Mouse (Mus musculus): Measurements from ENCODE around the gene Rbp3. TPM values are rescaled to one million over a fixed set of nuclear protein-coding genes. Genes with fewer than 3 reads are reported as not detected.

Rbp3 gene
- total RNA-seq, 1 experiment from 2014 or later: not detected

- ATAC-seq (replicated peaks; ENCODE audit: low read depth, poor library complexity, severe bottlenecking): no peak
Measured at GRCm38 (mm10) chr14:33965675-33966074, 11.9 kb downstream of the Rbp3 start.

GRCm38 (mm10) chr14:33972679-33973078 lies 18.9 kb downstream of the Rbp3 start:
- ATAC-seq (replicated peaks; ENCODE audit: low read depth, poor library complexity, severe bottlenecking): no peak

GRCm38 (mm10) chr14:33974752-33975151 lies 20.9 kb downstream of the Rbp3 start:
- ATAC-seq (replicated peaks; ENCODE audit: low read depth, poor library complexity, severe bottlenecking): no peak

GRCm38 (mm10) chr14:33977748-33978147 lies 23.9 kb downstream of the Rbp3 start:
- ATAC-seq (replicated peaks; ENCODE audit: low read depth, poor library complexity, severe bottlenecking): no peak

- no peak for ATAC-seq (replicated peaks; ENCODE audit: low read depth, poor library complexity, severe bottlenecking)
Measured at GRCm38 (mm10) chr14:33978604-33979059, 24.8 kb downstream of the Rbp3 start, which contains the start of gene Zfp488. Gene Zfp488, minus strand, starts transcription at chr14:33978764.

GRCm38 (mm10) chr14:33989201-33989600 lies 35.4 kb downstream of the Rbp3 start:
- ATAC-seq (replicated peaks; ENCODE audit: low read depth, poor library complexity, severe bottlenecking): no peak

- no peak for ATAC-seq (replicated peaks; ENCODE audit: low read depth, poor library complexity, severe bottlenecking)
Measured at GRCm38 (mm10) chr14:33991971-33992370, 38.2 kb downstream of the Rbp3 start.

GRCm38 (mm10) chr14:33993051-33993450 lies 39.2 kb downstream of the Rbp3 start:
- ATAC-seq (replicated peaks; ENCODE audit: low read depth, poor library complexity, severe bottlenecking): no peak

GRCm38 (mm10) chr14:33993521-33994289 lies 39.9 kb downstream of the Rbp3 start:
- no peak for ATAC-seq (replicated peaks; ENCODE audit: low read depth, poor library complexity, severe bottlenecking)

- ATAC-seq (replicated peaks; ENCODE audit: low read depth, poor library complexity, severe bottlenecking): no peak
Measured at GRCm38 (mm10) chr14:33997427-33997826, 43.6 kb downstream of the Rbp3 start.

GRCm38 (mm10) chr14:34000076-34000475 lies 46.3 kb downstream of the Rbp3 start:
- no peak for ATAC-seq (replicated peaks; ENCODE audit: low read depth, poor library complexity, severe bottlenecking)

GRCm38 (mm10) chr14:34001445-34001844 lies 47.6 kb downstream of the Rbp3 start:
- ATAC-seq (replicated peaks; ENCODE audit: low read depth, poor library complexity, severe bottlenecking): no peak

- ATAC-seq (replicated peaks; ENCODE audit: low read depth, poor library complexity, severe bottlenecking): no peak
Measured at GRCm38 (mm10) chr14:34002358-34002757, 48.6 kb downstream of the Rbp3 start.

Other genes with a start within 250 kb of the Rbp3 start
- not detected in 2 replicates for gene Gdf10, start 30.4 kb upstream of the Rbp3 start, total RNA-seq (2017)
- gene Gdf2, start 13.0 kb upstream of the Rbp3 start, total RNA-seq (2017): not detected in 2 replicates
- gene Zfp488, start 24.8 kb downstream of the Rbp3 start, total RNA-seq (2017): 0.15 TPM in 1 of 2 replicates, not detected in the other
- gene Gm30083, start 61.2 kb downstream of the Rbp3 start, total RNA-seq (2017): not detected in 2 replicates
- not detected in 2 replicates for gene Gm5460, start 62.8 kb downstream of the Rbp3 start, total RNA-seq (2017)
- gene Antxrl, start 98.7 kb downstream of the Rbp3 start, total RNA-seq (2017): not detected in 2 replicates
- gene Anxa8, start 132.0 kb downstream of the Rbp3 start, total RNA-seq (2017): not detected in 2 replicates
- gene A630023A22Rik, start 148.8 kb downstream of the Rbp3 start, total RNA-seq (2017): not detected in 2 replicates
- gene Npy4r, start 198.5 kb downstream of the Rbp3 start, total RNA-seq (2017): not detected in 2 replicates
- not detected in 2 replicates for gene Gprin2, start 247.7 kb downstream of the Rbp3 start, total RNA-seq (2017)

Measured in common myeloid progenitor, adult 5-6 weeks (primary cell).